Mouse (Mus musculus): ENCODE results near the gene Ptprn2. TPM values are rescaled to one million over a fixed set of nuclear protein-coding genes. Genes with fewer than 3 reads are reported as not detected.

Gene Ptprn2
- polyA plus RNA-seq, 1 experiment, result not detected

DNA sequence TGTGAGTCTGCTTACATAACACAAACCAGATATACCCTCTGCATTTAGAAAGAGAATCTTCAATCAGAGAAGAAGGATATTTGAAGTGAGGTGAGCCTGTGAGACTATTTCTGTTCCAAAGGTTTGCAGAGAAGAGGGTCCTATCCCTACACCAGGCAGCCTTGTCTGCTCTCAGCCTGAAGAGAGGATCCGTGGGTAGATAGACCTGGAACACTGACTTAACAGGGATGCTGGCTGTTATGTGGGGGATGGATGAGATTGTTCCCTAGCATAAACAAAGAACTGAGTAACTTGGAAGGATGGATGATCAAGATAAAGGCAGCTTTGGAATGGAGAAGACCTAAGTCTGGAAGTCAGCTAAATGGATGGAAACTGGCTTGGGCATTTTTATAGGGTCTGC, 294.9 kb downstream of the Ptprn2 start:
- TF ChIP-seq POLR2A (IDR thresholded peaks at IDR 0.05; ENCODE audit: borderline replicate concordance, low read depth, low read length) (no peak), CTCF (IDR thresholded peaks at IDR 0.05; ENCODE audit: low read depth, low read length) (no peak)
- H3K27ac ChIP-seq (ENCODE audit: insufficient read depth, low read depth, low read length), result no peak overlapping the region
- H3K4me1 ChIP-seq (ENCODE audit: control insufficient read depth, insufficient read depth, low read length), result no peaks in the 10 kb centered on the region
- H3K4me3 ChIP-seq (ENCODE audit: insufficient read depth, low read length), result no peak overlapping the region

DNA sequence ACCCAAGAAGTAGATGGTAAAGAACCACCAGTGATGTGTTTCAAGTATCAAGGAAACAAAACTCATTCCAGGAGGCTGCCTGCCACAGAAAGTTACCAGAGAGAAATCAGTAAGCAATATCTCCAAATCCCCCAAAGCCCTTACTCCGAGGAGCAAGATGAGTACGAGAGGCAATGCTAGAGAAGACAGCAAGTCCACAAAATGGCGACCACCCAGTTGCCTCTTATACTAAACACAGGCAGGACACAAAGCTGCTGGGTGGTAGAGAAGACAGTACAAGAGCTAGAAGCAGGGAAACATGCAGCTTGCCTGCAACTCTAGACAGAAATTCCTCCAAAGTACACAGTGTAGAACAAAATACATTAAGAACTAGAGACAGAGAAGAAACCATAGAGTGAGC, 300.2 kb downstream of the Ptprn2 start:
- TF ChIP-seq CTCF (IDR thresholded peaks at IDR 0.05; ENCODE audit: low read depth, low read length) (no peak), POLR2A (IDR thresholded peaks at IDR 0.05; ENCODE audit: borderline replicate concordance, low read depth, low read length) (no peak)
- Histone ChIP-seq H3K4me3 (ENCODE audit: insufficient read depth, low read length) (no peak overlapping the region), H3K27ac (ENCODE audit: insufficient read depth, low read depth, low read length) (no peak overlapping the region), H3K4me1 (ENCODE audit: control insufficient read depth, insufficient read depth, low read length) (no peaks in the 10 kb centered on the region)

DNA sequence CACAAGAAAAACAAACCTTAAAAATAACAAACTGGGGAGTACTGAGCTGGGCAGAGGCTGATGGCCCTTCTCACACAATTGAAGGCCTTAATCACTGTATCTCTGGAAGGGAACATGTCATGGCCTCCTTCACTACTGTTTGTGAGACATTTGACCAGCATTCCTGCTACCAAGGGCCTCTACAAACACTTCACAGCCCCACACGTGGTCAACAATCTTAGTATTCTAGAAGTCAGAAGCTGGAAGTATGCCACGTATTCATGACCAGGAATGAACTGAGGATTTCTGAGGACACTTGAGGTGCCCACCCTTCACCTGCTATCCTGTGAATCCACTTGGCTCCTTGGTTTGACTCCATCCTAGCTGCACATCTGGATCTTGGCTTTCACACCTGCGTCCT, 302.8 kb downstream of the Ptprn2 start:
- TF ChIP-seq POLR2A (IDR thresholded peaks at IDR 0.05; ENCODE audit: borderline replicate concordance, low read depth, low read length) (no peak), CTCF (IDR thresholded peaks at IDR 0.05; ENCODE audit: low read depth, low read length) (no peak)
- Histone ChIP-seq H3K4me1 (ENCODE audit: control insufficient read depth, insufficient read depth, low read length) (no peaks in the 10 kb centered on the region), H3K27ac (ENCODE audit: insufficient read depth, low read depth, low read length) (no peak overlapping the region), H3K4me3 (ENCODE audit: insufficient read depth, low read length) (no peak overlapping the region)

DNA sequence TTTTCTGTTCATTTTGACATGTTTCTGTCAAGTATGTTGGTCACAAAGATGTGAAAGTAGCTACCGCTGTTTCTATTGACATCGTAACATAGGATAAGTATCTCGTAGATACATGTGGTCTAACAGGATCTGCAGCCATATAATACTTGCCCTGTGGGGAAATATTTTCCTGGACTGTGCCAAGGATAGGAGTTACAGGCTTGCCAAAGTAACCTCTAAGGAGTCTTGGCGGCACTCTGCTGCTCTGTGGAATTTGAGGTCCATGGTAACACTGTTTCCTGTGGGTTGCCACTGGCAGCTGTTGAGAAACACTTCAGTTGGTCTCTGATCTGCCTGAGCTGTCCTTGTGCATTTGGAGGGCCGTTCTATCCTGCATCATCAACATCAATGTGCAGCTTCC, 317.8 kb downstream of the Ptprn2 start:
- H3K4me3 ChIP-seq (ENCODE audit: insufficient read depth, low read length), result no peak overlapping the region
- no peaks in the 10 kb centered on the region for H3K4me1 ChIP-seq (ENCODE audit: control insufficient read depth, insufficient read depth, low read length)
- TF ChIP-seq CTCF (IDR thresholded peaks at IDR 0.05; ENCODE audit: low read depth, low read length) (no peak), POLR2A (IDR thresholded peaks at IDR 0.05; ENCODE audit: borderline replicate concordance, low read depth, low read length) (no peak)
- H3K27ac ChIP-seq (ENCODE audit: insufficient read depth, low read depth, low read length), result no peak overlapping the region

DNA sequence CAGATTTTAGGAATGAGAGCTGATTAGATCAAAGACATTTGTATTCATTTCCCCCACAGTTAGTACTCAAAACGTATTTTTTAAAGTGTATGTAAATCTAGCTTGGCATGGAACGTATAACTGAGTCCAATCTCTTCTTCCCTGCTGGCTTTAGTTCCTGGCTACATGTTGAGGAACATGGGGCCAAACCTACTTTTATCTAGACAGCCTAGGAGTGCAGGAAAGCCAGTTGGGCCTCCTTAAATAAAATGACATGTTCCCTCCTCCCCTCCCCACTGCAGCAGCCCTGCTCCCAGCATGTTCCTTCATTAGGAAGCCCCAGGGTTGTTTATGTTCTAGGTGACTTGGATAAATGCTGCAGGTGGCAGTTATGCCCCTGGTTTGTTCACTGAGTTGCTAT, 319.2 kb downstream of the Ptprn2 start:
- no peaks in the 10 kb centered on the region for H3K4me1 ChIP-seq (ENCODE audit: control insufficient read depth, insufficient read depth, low read length)
- no peak overlapping the region for H3K27ac ChIP-seq (ENCODE audit: insufficient read depth, low read depth, low read length)
- TF ChIP-seq CTCF (IDR thresholded peaks at IDR 0.05; ENCODE audit: low read depth, low read length), result no peak
- TF ChIP-seq POLR2A (IDR thresholded peaks at IDR 0.05; ENCODE audit: borderline replicate concordance, low read depth, low read length), result no peak
- H3K4me3 ChIP-seq (ENCODE audit: insufficient read depth, low read length), result no peak overlapping the region

DNA sequence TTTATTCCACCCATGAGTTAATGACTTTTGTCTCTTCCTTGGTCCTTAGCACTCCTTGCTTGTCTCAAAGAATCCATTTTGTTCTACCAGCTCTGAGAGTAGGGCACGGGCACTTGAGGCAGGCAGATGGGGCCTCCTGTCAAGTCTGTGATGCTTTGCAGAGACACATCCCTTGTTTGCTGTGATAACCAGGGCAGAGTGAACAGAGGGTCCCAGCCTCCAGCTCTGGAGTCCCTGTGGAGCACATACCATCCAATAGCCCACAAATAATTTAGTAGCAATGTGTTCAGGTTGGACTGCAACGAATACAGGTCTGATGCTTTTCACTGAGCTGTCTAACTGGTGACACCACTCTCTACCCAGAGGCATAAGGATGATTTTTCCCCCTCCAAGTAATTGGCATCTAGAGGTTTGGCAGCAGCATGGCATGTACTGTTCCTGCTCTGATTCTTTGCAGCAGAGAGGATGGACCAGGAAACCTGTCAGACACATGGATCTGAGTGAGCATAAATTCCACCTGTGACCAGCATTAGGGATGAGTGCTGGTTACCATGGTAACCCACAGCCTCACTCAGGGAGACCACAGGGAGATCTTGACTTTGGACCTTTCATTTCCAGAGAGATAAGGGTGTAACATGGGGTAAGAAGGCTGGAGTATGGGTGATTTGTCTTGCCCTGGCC, 319.7 kb downstream of the Ptprn2 start:
- Histone ChIP-seq H3K4me3 (ENCODE audit: insufficient read depth, low read length) (no peak overlapping the region), H3K27ac (ENCODE audit: insufficient read depth, low read depth, low read length) (no peak overlapping the region), H3K4me1 (ENCODE audit: control insufficient read depth, insufficient read depth, low read length) (no peaks in the 10 kb centered on the region)
- TF ChIP-seq POLR2A (IDR thresholded peaks at IDR 0.05; ENCODE audit: borderline replicate concordance, low read depth, low read length) (no peak), CTCF (IDR thresholded peaks at IDR 0.05; ENCODE audit: low read depth, low read length) (no peak)

DNA sequence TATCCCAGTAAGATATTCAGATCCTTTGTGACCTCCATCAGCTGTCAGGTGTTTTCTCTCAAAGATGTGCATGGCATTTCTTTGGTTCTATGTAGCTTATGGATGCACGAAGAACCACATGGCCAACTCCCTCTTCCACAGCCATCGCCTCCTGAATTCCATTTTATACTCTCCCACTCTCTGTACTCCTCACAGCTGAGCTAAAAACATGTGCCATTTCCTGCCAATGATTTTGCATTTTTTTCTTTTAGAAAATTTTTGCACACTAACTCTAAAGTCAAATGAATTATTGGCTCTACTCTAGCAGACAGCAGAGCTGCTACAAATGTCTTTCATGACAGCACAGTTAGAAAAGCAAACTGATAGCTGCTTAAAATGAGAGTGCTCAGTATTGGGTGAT, 320.6 kb downstream of the Ptprn2 start:
- Histone ChIP-seq H3K27ac (ENCODE audit: insufficient read depth, low read depth, low read length) (no peak overlapping the region), H3K4me1 (ENCODE audit: control insufficient read depth, insufficient read depth, low read length) (no peaks in the 10 kb centered on the region), H3K4me3 (ENCODE audit: insufficient read depth, low read length) (no peak overlapping the region)
- TF ChIP-seq CTCF (IDR thresholded peaks at IDR 0.05; ENCODE audit: low read depth, low read length) (no peak), POLR2A (IDR thresholded peaks at IDR 0.05; ENCODE audit: borderline replicate concordance, low read depth, low read length) (no peak)

DNA sequence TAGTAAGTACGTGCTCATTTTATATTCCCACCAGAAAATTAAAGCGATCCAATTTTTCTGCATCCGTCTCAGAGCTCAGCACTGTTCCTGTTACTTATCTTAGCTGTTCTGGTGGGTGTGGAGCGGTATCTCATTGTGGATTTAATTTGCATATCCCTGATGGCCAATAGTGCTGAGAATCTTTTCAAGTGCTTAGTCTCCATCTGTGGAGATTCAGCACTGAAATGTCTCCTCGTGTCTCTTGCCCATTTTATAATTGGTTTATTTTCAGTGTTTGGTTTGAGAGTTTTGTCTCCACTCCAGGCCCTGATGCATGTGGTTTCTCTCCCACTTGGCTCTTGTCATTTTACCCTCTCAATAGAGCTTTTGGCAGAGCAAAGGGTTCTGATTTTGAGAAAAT, 327.5 kb downstream of the Ptprn2 start:
- no peak overlapping the region for H3K27ac ChIP-seq (ENCODE audit: insufficient read depth, low read depth, low read length)
- TF ChIP-seq POLR2A (IDR thresholded peaks at IDR 0.05; ENCODE audit: borderline replicate concordance, low read depth, low read length) (no peak), CTCF (IDR thresholded peaks at IDR 0.05; ENCODE audit: low read depth, low read length) (no peak)
- H3K4me3 ChIP-seq (ENCODE audit: insufficient read depth, low read length), result no peak overlapping the region
- H3K4me1 ChIP-seq (ENCODE audit: control insufficient read depth, insufficient read depth, low read length), result no peaks in the 10 kb centered on the region

DNA sequence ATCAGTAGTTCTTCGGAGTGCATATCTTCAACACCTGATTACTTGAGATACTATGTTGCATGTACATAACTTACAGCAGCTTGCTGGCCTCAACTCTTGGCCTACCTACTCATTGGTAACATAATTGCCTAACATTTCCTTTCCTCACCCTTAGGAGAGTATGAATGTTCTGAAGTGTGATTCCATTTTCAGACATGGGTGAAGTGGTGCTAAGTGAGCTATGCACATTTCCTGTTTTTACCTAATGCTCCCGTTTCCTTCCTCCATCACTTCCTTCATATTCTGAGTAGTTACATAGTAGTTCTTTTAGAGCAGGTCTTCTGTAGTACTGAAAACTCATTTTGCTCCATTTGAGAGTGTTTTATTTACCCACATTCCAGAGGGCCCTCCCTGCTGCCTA, 334.3 kb downstream of the Ptprn2 start:
- Histone ChIP-seq H3K27ac (ENCODE audit: insufficient read depth, low read depth, low read length) (no peak overlapping the region), H3K4me1 (ENCODE audit: control insufficient read depth, insufficient read depth, low read length) (no peaks in the 10 kb centered on the region), H3K4me3 (ENCODE audit: insufficient read depth, low read length) (no peak overlapping the region)
- TF ChIP-seq CTCF (IDR thresholded peaks at IDR 0.05; ENCODE audit: low read depth, low read length) (no peak), POLR2A (IDR thresholded peaks at IDR 0.05; ENCODE audit: borderline replicate concordance, low read depth, low read length) (no peak)

DNA sequence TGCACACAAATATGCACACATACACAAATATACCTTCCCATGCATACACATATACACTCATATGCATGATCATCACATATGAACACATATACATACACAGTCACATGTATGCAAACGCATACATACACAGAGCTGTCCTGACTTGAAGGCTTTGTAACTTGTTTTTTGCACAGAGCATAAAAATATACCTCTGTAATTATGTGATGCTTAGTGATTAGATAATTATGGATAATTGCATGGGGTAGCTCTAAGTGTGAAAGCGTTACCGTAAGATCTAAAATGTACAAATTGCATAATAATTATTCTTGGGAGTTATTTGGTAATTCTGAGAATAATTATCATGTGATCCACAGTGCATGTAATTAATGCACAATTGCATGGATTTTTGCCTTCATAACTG, 337.8 kb downstream of the Ptprn2 start:
- Histone ChIP-seq H3K4me1 (ENCODE audit: control insufficient read depth, insufficient read depth, low read length) (no peaks in the 10 kb centered on the region), H3K27ac (ENCODE audit: insufficient read depth, low read depth, low read length) (no peak overlapping the region), H3K4me3 (ENCODE audit: insufficient read depth, low read length) (no peak overlapping the region)
- TF ChIP-seq CTCF (IDR thresholded peaks at IDR 0.05; ENCODE audit: low read depth, low read length) (no peak), POLR2A (IDR thresholded peaks at IDR 0.05; ENCODE audit: borderline replicate concordance, low read depth, low read length) (no peak)

DNA sequence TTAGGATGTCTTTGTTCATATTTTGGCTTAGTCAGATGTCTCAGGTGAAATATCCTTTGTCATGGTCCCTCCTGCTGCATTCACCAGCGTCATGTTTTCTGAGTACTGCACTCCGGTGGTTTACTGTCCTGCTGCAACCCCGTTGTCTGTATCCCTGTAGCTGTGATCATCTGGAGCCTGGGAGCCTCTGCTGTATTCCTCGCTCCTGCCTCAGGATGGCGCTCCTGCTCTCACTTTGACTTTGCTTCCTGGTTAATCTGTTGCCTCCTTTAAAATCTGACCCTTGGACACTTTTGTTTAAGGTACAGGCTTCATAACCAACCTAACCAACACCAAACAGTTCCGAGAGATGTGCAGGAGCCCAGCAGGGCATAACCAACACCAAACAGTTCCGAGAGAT, 342.2 kb downstream of the Ptprn2 start:
- Histone ChIP-seq H3K4me3 (ENCODE audit: insufficient read depth, low read length) (no peak overlapping the region), H3K27ac (ENCODE audit: insufficient read depth, low read depth, low read length) (no peak overlapping the region), H3K4me1 (ENCODE audit: control insufficient read depth, insufficient read depth, low read length) (no peaks in the 10 kb centered on the region)
- TF ChIP-seq POLR2A (IDR thresholded peaks at IDR 0.05; ENCODE audit: borderline replicate concordance, low read depth, low read length) (no peak), CTCF (IDR thresholded peaks at IDR 0.05; ENCODE audit: low read depth, low read length) (no peak)

Data from bone marrow macrophage, adult 2 months (primary cell).